8 mouse cellular contexts compared by ENCODE assay signal in genomic region chr9:51764041-51764875, GRCm38 (mm10). TPM values are rescaled to one million over a fixed set of nuclear protein-coding genes. Genes with fewer than 3 reads are reported as not detected.
A peak's percentile ranks its signal among the peaks of the same experiment; 100 is the strongest.
DNase-seq lines count a peak whose midpoint lies in the region; ATAC-seq and TF ChIP-seq lines count a peak whose summit lies in the region.

No protein-coding gene starts in this region.

- H3K4me2 ChIP-seq in lung, embryonic 14.5 days, result peak overlapping the region; percentile 94
- H3K4me2 ChIP-seq in stomach, postnatal 0 days (replicated peaks; ENCODE audit: low read depth), result peak overlapping the region; percentile 99

- TF ChIP-seq POLR2A in kidney, adult 2 months (IDR thresholded peaks at IDR 0.05; ENCODE audit: low read depth, low read length), result no peak

- H3K36me3 ChIP-seq in kidney, adult 2 months (ENCODE audit: control insufficient read depth, insufficient read depth, low read length), result no peaks in the 10 kb centered on the region
- H3K36me3 ChIP-seq in lung, embryonic 14.5 days (ENCODE audit: insufficient read depth), result no peaks in the 10 kb centered on the region
- H3K36me3 ChIP-seq in stomach, postnatal 0 days (ENCODE audit: control insufficient read depth, insufficient read depth, low read length), result no peaks in the 10 kb centered on the region

- no peak for TF ChIP-seq EP300 in stomach, postnatal 0 days (optimal IDR thresholded peaks at IDR 0.05)

- ATAC-seq in lung, embryonic 14.5 days (ENCODE audit: insufficient read depth), result peak; percentile 47
- peak; percentile 43; the same call in 1 of the 2 replicates for ATAC-seq in stomach, postnatal 0 days (ENCODE audit: low FRiP score, low TSS enrichment)

- H3K9ac ChIP-seq in lung, embryonic 14.5 days, result peak overlapping the region; percentile 63
- H3K9ac ChIP-seq in stomach, postnatal 0 days (ENCODE audit: low read length), result peak overlapping the region; percentile 61

- H3K9me3 ChIP-seq in lung, embryonic 14.5 days (ENCODE audit: low read depth, low read length), result no peaks in the 10 kb centered on the region
- no peaks in the 10 kb centered on the region for H3K9me3 ChIP-seq in stomach, postnatal 0 days (ENCODE audit: control insufficient read depth, low read length)

- peaks cover 3% of the 10 kb centered on the region; the same call in 1 of the 2 replicates for H3K4me1 ChIP-seq in kidney, adult 2 months (ENCODE audit: control insufficient read depth, insufficient read depth, low read length)
- H3K4me1 ChIP-seq in lung, embryonic 14.5 days (ENCODE audit: insufficient read depth), result no peaks in the 10 kb centered on the region
- no peaks in the 10 kb centered on the region for H3K4me1 ChIP-seq in stomach, postnatal 0 days (replicated peaks; ENCODE audit: control insufficient read depth, insufficient read depth)

- peak overlapping the region; percentile 90 for H3K4me3 ChIP-seq in kidney, adult 2 months (ENCODE audit: insufficient read depth, low read depth, low read length)
- H3K4me3 ChIP-seq in lung, embryonic 14.5 days (ENCODE audit: low read depth, low read length), result peak overlapping the region; percentile 65
- peak overlapping the region; percentile 69 for H3K4me3 ChIP-seq in stomach, postnatal 0 days (ENCODE audit: low read depth, low read length)

- WGBS in kidney, adult 2 months, result 8% methylated on average over 12 of the region's 12 CpGs
- 6% methylated on average over 12 of the region's 12 CpGs for WGBS in lung, embryonic 14.5 days
- 3% methylated on average over 12 of the region's 12 CpGs for WGBS in stomach, postnatal 0 days

- H3K27me3 ChIP-seq in kidney, adult 2 months (replicated peaks; ENCODE audit: control insufficient read depth, insufficient read depth, low read length), result no peaks in the 10 kb centered on the region; the same call in 1 of the 2 replicates
- peaks cover 9% of the 10 kb centered on the region; the same call in 1 of the 2 replicates for H3K27me3 ChIP-seq in lung, embryonic 14.5 days (ENCODE audit: insufficient read depth, low read length)
- H3K27me3 ChIP-seq in stomach, postnatal 0 days (ENCODE audit: control insufficient read depth, insufficient read depth, low read length), result 0 out of 2 replicates have a peak, but pooled peaks cover 2% of the 10 kb centered on the region

- TF ChIP-seq CTCF in kidney, adult 2 months (conservative IDR thresholded peaks at IDR 0.05; ENCODE audit: insufficient read depth, insufficient read length, low read depth, low read length), result no peak
- no peak; the same call in 1 of the 2 replicates for TF ChIP-seq CTCF in lung, embryonic 14.5 days (IDR thresholded peaks at IDR 0.05; ENCODE audit: low read depth)
- peak; percentile 63 for TF ChIP-seq CTCF in stomach, postnatal 0 days (IDR thresholded peaks at IDR 0.05; ENCODE audit: low read depth)

- peak; percentile 13 for DNase-seq in kidney, adult 2 months
- no peak for DNase-seq in kidney, adult 18-20 months
- DNase-seq in adrenal gland, postnatal 36 days, result peak; percentile 5 to 19
- peak; percentile 35 for DNase-seq in fibroblast of lung, adult 2 months (ENCODE audit: low read depth)
- peak; percentile 26 for DNase-seq in kidney, adult 9 months
- peak; percentile 70 for DNase-seq in lung, embryonic 14.5 days
- no peak for DNase-seq in stomach, postnatal 0 days (ENCODE audit: low spot score)
- no peak for DNase-seq in thymus, postnatal 36 days

- H3K27ac ChIP-seq in kidney, adult 2 months (ENCODE audit: insufficient read depth, low read depth, low read length), result no peak overlapping the region
- peak overlapping the region; percentile 63; the same call in 1 of the 2 replicates for H3K27ac ChIP-seq in lung, embryonic 14.5 days (ENCODE audit: low read depth)
- H3K27ac ChIP-seq in stomach, postnatal 0 days (replicated peaks), result no peak overlapping the region; the same call in 1 of the 2 replicates

RNA-seq across cellular contexts. Expression of gene Arhgap20, which starts 0.9 kb away (rescaled TPM):
- polyA plus RNA-seq in kidney, adult 2 months (2012; rRNA removed), result 0.09 and 0.11 TPM in 2 replicates
- 1 to 10 TPM; 1.9 to 3.1 TPM for total RNA-seq in adrenal gland, postnatal 36 days (2021)
- polyA plus RNA-seq in lung, embryonic 14.5 days (2014; fragmentation: Nextera tagmentation; extraction: Ambion mirVana), result 16.2 and 18.1 TPM in 2 replicates
- polyA plus RNA-seq in stomach, postnatal 0 days (2015; fragmentation: Nextera tagmentation; extraction: Ambion mirVana), result 1.6 and 1.9 TPM in 2 replicates

Comparison
In these comparisons a context has a peak if more than half of its experiments do, and no peak if none do; other contexts are left out.
1. DNase-seq: peak in kidney, adult 2 months (single experiment), adrenal gland, postnatal 36 days (2 of 2), fibroblast of lung, adult 2 months (single experiment), kidney, adult 9 months (single experiment) and lung, embryonic 14.5 days (single experiment); none in kidney, adult 18-20 months (single experiment), stomach, postnatal 0 days (single experiment) and thymus, postnatal 36 days (0 of 2).
2. Peak in every context shown above with its lines, with median percentiles within 50 percentile points of each other: H3K4me3 ChIP-seq.